Mouse (Mus musculus) MEL (cell line): ENCODE data around the gene Rnase2b.

Experiments
- CTCF ChIP-seq, 3 experiments: IDR thresholded peaks in 2 of 3; conservative IDR thresholded peaks in 1 of 3; 2 replicates each; pipeline ENCODE4 v1.5.1; 2011 to 2012; ENCODE audit warnings: low read length in 3 of 3, low read depth in 2 of 3, mild to moderate bottlenecking in 2 of 3, improper control_type of control experiment in 1 of 3, inconsistent platforms in 1 of 3, mixed read lengths in 1 of 3, moderate library complexity in 1 of 3; ENCODE audit not compliant: control insufficient read depth in 1 of 3, insufficient read depth in 1 of 3, poor library complexity in 1 of 3, severe bottlenecking in 1 of 3
- MEF2A ChIP-seq: IDR thresholded peaks from 2 replicates; pipeline ENCODE4 v1.6.1; 2014; ENCODE audit warnings: low read depth, mild to moderate bottlenecking, inconsistent platforms, low read length, improper control_type of control experiment; ENCODE audit not compliant: poor library complexity, insufficient replicate concordance, severe bottlenecking; ENCODE audit errors: extremely low read depth
- MXI1 ChIP-seq: IDR thresholded peaks from 2 replicates; pipeline ENCODE4 v1.6.1; 2011; ENCODE audit warnings: mild to moderate bottlenecking, low read depth, low read length, improper control_type of control experiment
- ZKSCAN1 ChIP-seq: IDR thresholded peaks from 2 replicates; pipeline ENCODE4 v1.6.1; 2012; ENCODE audit warnings: low read depth, mild to moderate bottlenecking, inconsistent platforms, low read length, improper control_type of control experiment, moderate library complexity
- ZMIZ1 ChIP-seq: IDR thresholded peaks from 2 replicates; pipeline ENCODE4 v1.6.1; 2012; ENCODE audit warnings: low read depth, mild to moderate bottlenecking, inconsistent platforms, low read length, improper control_type of control experiment, moderate library complexity

DNA sequence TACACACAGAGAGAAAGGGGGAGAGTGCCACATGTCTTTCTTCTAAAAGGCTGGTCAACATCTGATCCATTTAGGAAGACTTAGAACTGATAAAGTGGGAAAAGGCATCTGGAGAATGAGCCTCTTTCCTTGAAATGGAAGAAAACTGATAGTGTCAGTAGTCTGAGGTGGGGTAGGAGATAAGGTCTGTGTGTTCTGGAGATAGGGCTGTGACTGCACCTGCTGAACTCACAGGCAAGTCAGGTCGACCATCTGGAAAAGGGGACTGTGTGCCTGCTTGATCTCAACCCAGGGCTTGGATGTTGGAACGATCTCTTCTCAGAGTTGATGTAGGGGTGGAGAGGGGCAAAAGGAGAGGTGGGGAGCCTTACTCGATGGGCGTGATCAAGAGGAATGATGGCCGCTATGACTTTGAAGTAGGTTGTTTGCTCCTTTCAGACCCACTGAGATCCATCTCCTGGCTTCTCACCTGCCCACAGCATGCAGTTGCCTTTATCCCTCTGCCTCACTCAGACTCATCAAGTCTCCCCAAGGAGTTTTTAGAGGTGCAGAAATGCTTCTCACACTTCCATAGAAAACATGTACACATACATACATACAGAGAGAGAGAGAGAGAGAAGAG is 9.7 kb upstream of the Rnase2b start:
- no peak for TF ChIP-seq MEF2A
- no peak for TF ChIP-seq CTCF (IDR thresholded peaks at IDR 0.05 in 2 of 3, conservative IDR thresholded peaks at IDR 0.05 in 1 of 3; ENCODE audit: control insufficient read depth in 1 of 3, insufficient read depth in 1 of 3, low read depth in 2 of 3, low read length in 3 of 3, poor library complexity in 1 of 3, severe bottlenecking in 1 of 3)
- TF ChIP-seq ZKSCAN1: no peak
- TF ChIP-seq ZMIZ1: no peak
- no peak for TF ChIP-seq MXI1
